Mouse (Mus musculus) forebrain, embryonic 16.5 days (tissue): ENCODE data around the gene Uap1l1. TPM values are rescaled to one million over a fixed set of nuclear protein-coding genes. Genes with fewer than 3 reads are reported as not detected.
A peak's percentile ranks its signal among the peaks of the same experiment; 100 is the strongest.

Experiments
- ATAC-seq: fragments of 200-750 bp; cut with Nextera tagmentation; 2 replicates; pipeline ENCODE4 v1.8.0; 2017; ENCODE audit warnings: mild to moderate bottlenecking, moderate library complexity
- H3K27ac ChIP-seq: fragments of 300-500 bp; sonication (generic); 2 replicates; pipeline ENCODE4 v1.5.1; 2014; ENCODE audit warnings: low read length, control low read depth
- H3K27me3 ChIP-seq: fragments of 300-500 bp; sonication (generic); replicated peaks from 2 replicates; pipeline ENCODE4 v1.6.1; 2014; ENCODE audit warnings: low read length; ENCODE audit not compliant: control insufficient read depth, insufficient read depth
- H3K36me3 ChIP-seq: fragments of 300-500 bp; sonication (generic); 2 replicates; pipeline ENCODE4 v1.6.1; 2014; ENCODE audit not compliant: control insufficient read depth, insufficient read depth
- H3K4me1 ChIP-seq: fragments of 300-500 bp; sonication (generic); replicated peaks from 2 replicates; pipeline ENCODE4 v1.6.1; 2014; ENCODE audit warnings: low read length; ENCODE audit not compliant: control insufficient read depth, insufficient read depth
- H3K4me2 ChIP-seq: fragments of 300-500 bp; sonication (generic); 2 replicates; pipeline ENCODE4 v1.6.1; 2014; ENCODE audit warnings: mild to moderate bottlenecking, low read length, control low read depth
- H3K4me3 ChIP-seq: fragments of 300-500 bp; sonication (generic); replicated peaks from 2 replicates; pipeline ENCODE4 v1.5.1; 2014; ENCODE audit warnings: mild to moderate bottlenecking, low read length, control low read depth
- H3K9ac ChIP-seq: fragments of 300-500 bp; sonication (generic); replicated peaks from 2 replicates; pipeline ENCODE4 v1.6.1; 2014; ENCODE audit warnings: low read depth, low read length, control low read depth
- H3K9me3 ChIP-seq: fragments of 300-500 bp; sonication (generic); 2 replicates; pipeline ENCODE4 v1.6.1; 2016; ENCODE audit warnings: low read length; ENCODE audit not compliant: control insufficient read depth
- WGBS: fragments of 180-500 bp; shearing (Covaris S2); extraction: QIAGEN DNeasy Blood & Tissue Kit; methylation state at CpG from one replicate; pipeline ENCODE4 v1.1.7; 2014; 5-methylcytosine and 5-hydroxymethylcytosine counted together
- polyA plus RNA-seq: library from polyadenylated mRNA; unstranded; fragments of >200 nt; fragmentation: Nextera tagmentation; extraction: Ambion mirVana; gene quantifications from 2 replicates; pipeline ENCODE4 v1.2.1, GENCODE M21; 2015

The Uap1l1 gene
- polyA plus RNA-seq, 1 experiment from 2014 or later: 3.3 TPM

- Histone ChIP-seq H3K4me2 (peak overlapping the region; percentile 89), H3K9ac (peak overlapping the region; percentile 68), H3K36me3 (peaks cover 10% of the 10 kb centered on the region), H3K4me1 (peaks cover 19% of the 10 kb centered on the region), H3K4me3 (peak overlapping the region; percentile 56), H3K27me3 (no peaks in the 10 kb centered on the region), H3K27ac (no peak overlapping the region), H3K9me3 (no peaks in the 10 kb centered on the region)
- ATAC-seq: no peak; the same call in 1 of the 2 replicates
- WGBS: 38% methylated on average over 18 of the region's 18 CpGs
Measured at GRCm38 (mm10) chr2:25355419-25356066, 9.9 kb downstream of the Uap1l1 start.

GRCm38 (mm10) chr2:25354211-25354610, 11.3 kb downstream of the Uap1l1 start:
- Histone ChIP-seq H3K27ac (no peak overlapping the region), H3K9me3 (no peaks in the 10 kb centered on the region), H3K4me1 (peaks cover 19% of the 10 kb centered on the region), H3K4me2 (no peak overlapping the region), H3K36me3 (peaks cover 16% of the 10 kb centered on the region), H3K4me3 (no peak overlapping the region), H3K9ac (no peak overlapping the region), H3K27me3 (no peaks in the 10 kb centered on the region)
- ATAC-seq: no peak
- 89% methylated on average over 6 of the region's 6 CpGs for WGBS

GRCm38 (mm10) chr2:25350701-25351100, 14.8 kb downstream of the Uap1l1 start:
- Histone ChIP-seq H3K4me3 (no peak overlapping the region), H3K4me2 (no peak overlapping the region), H3K27ac (no peak overlapping the region), H3K9me3 (no peaks in the 10 kb centered on the region), H3K9ac (no peak overlapping the region), H3K36me3 (peaks cover 36% of the 10 kb centered on the region), H3K27me3 (no peaks in the 10 kb centered on the region), H3K4me1 (peaks cover 6% of the 10 kb centered on the region)
- 97% methylated on average over 3 of the region's 3 CpGs for WGBS
- no peak for ATAC-seq

GRCm38 (mm10) chr2:25349499-25349898, 16.0 kb downstream of the Uap1l1 start:
- ATAC-seq: no peak
- no peak overlapping the region for H3K9ac ChIP-seq
- peaks cover 45% of the 10 kb centered on the region for H3K36me3 ChIP-seq
- 91% methylated on average over 4 of the region's 4 CpGs for WGBS
- H3K4me3 ChIP-seq: no peak overlapping the region
- H3K27me3 ChIP-seq: no peaks in the 10 kb centered on the region
- H3K4me2 ChIP-seq: no peak overlapping the region
- no peaks in the 10 kb centered on the region for H3K4me1 ChIP-seq
- H3K27ac ChIP-seq: no peak overlapping the region
- H3K9me3 ChIP-seq: no peaks in the 10 kb centered on the region

GRCm38 (mm10) chr2:25348162-25348561, 17.3 kb downstream of the Uap1l1 start:
- WGBS: 93% methylated on average over 7 of the region's 7 CpGs
- no peak overlapping the region for H3K4me2 ChIP-seq
- ATAC-seq: no peak
- no peak overlapping the region for H3K9ac ChIP-seq
- no peak overlapping the region for H3K4me3 ChIP-seq
- no peaks in the 10 kb centered on the region for H3K27me3 ChIP-seq
- peaks cover 58% of the 10 kb centered on the region for H3K36me3 ChIP-seq
- no peak overlapping the region for H3K27ac ChIP-seq
- H3K9me3 ChIP-seq: no peaks in the 10 kb centered on the region
- H3K4me1 ChIP-seq: no peaks in the 10 kb centered on the region

- no peak for ATAC-seq
- Histone ChIP-seq H3K9me3 (no peaks in the 10 kb centered on the region), H3K27me3 (no peaks in the 10 kb centered on the region), H3K36me3 (peaks cover 41% of the 10 kb centered on the region), H3K9ac (no peak overlapping the region), H3K4me1 (peaks cover 10% of the 10 kb centered on the region), H3K4me2 (no peak overlapping the region), H3K27ac (no peak overlapping the region), H3K4me3 (no peak overlapping the region)
- WGBS: 93% methylated on average over 6 of the region's 6 CpGs
Measured at GRCm38 (mm10) chr2:25338303-25338702, 27.2 kb downstream of the Uap1l1 start.

GRCm38 (mm10) chr2:25333569-25333968, 31.9 kb downstream of the Uap1l1 start:
- Histone ChIP-seq H3K27ac (no peak overlapping the region), H3K27me3 (no peaks in the 10 kb centered on the region), H3K9ac (no peak overlapping the region; the same call in 1 of the 2 replicates), H3K4me1 (peaks cover 21% of the 10 kb centered on the region), H3K4me3 (peak overlapping the region; percentile 81), H3K9me3 (no peaks in the 10 kb centered on the region), H3K36me3 (peaks cover 23% of the 10 kb centered on the region), H3K4me2 (peak overlapping the region; percentile 94)
- 83% methylated on average over 2 of the region's 2 CpGs for WGBS
- no peak for ATAC-seq

- peak within 1 kb of the TSS; percentile 91 for H3K27ac ChIP-seq
- no peaks in the 10 kb centered on the region for H3K27me3 ChIP-seq
- WGBS: under 1% methylated on average over 78 of the region's 78 CpGs
- peaks cover 14% of the 10 kb centered on the region for H3K36me3 ChIP-seq
- no peaks in the 10 kb centered on the region for H3K9me3 ChIP-seq
- peak within 1 kb of the TSS; percentile 90 for H3K9ac ChIP-seq
- peak; percentile 99 for ATAC-seq
- H3K4me3 ChIP-seq: peak within 1 kb of the TSS; percentile 81
- peak within 1 kb of the TSS; percentile 94 for H3K4me2 ChIP-seq
- H3K4me1 ChIP-seq: peaks cover 21% of the 10 kb centered on the region
Measured at GRCm38 (mm10) chr2:25332286-25333160, 33.0 kb downstream of the Uap1l1 start, which contains the start of gene Man1b1. TSS of gene Man1b1 (plus strand) at chr2:25332338.

GRCm38 (mm10) chr2:25331470-25331869, 34.0 kb downstream of the Uap1l1 start:
- H3K36me3 ChIP-seq: peaks cover 9% of the 10 kb centered on the region; the same call in 1 of the 2 replicates
- ATAC-seq: no peak
- H3K9ac ChIP-seq: peak overlapping the region; percentile 90; the same call in 1 of the 2 replicates
- WGBS: 58% methylated on average over 9 of the region's 9 CpGs
- H3K27me3 ChIP-seq: no peaks in the 10 kb centered on the region
- H3K4me2 ChIP-seq: peak overlapping the region; percentile 76
- H3K4me1 ChIP-seq: peaks cover 21% of the 10 kb centered on the region
- H3K4me3 ChIP-seq: peak overlapping the region; percentile 81
- no peak overlapping the region for H3K27ac ChIP-seq
- H3K9me3 ChIP-seq: no peaks in the 10 kb centered on the region
